Mouse (Mus musculus) C2C12 (cell line): Measurements from ENCODE around the gene Syne2.

Source experiments
- CTCF ChIP-seq: IDR thresholded peaks from one replicate; pipeline ENCODE4 v1.5.1; 2011; ENCODE audit not compliant: control insufficient read depth, insufficient read depth, insufficient read length
- USF1 ChIP-seq: IDR thresholded peaks from one replicate; pipeline ENCODE4 v1.6.1; 2011; ENCODE audit warnings: low read depth, mild to moderate bottlenecking, control low read depth, moderate library complexity

GRCm38 (mm10) chr12:75781995-75782394 is 35.9 kb upstream of the Syne2 start:
- TF ChIP-seq USF1, result no peak
- TF ChIP-seq CTCF, result no peak
